Mouse (Mus musculus) erythroblast, embryonic 14.5 days (primary cell): ENCODE data around the gene Abhd16a. TPM values are rescaled to one million over a fixed set of nuclear protein-coding genes. Genes with fewer than 3 reads are reported as not detected.

ENCODE experiments used
- H3K27me3 ChIP-seq: 2 replicates; pipeline ENCODE4 v1.6.1; 2012; ENCODE audit warnings: inconsistent platforms; ENCODE audit not compliant: control insufficient read depth
- H3K36me3 ChIP-seq: 2 replicates; pipeline ENCODE4 v1.6.1; 2012; ENCODE audit warnings: mild to moderate bottlenecking, inconsistent platforms; ENCODE audit not compliant: control insufficient read depth
- H3K4me1 ChIP-seq: 2 replicates; pipeline ENCODE4 v1.6.1; 2012; ENCODE audit warnings: inconsistent platforms; ENCODE audit not compliant: control insufficient read depth
- H3K4me3 ChIP-seq: replicated peaks from 2 replicates; pipeline ENCODE3; 2012; ENCODE audit warnings: moderate library complexity, mild to moderate bottlenecking, inconsistent platforms
- H3K9me3 ChIP-seq: 2 replicates; pipeline ENCODE4 v1.6.1; 2012; ENCODE audit warnings: low read length, inconsistent platforms, mixed read lengths; ENCODE audit not compliant: control insufficient read depth
- GATA1 ChIP-seq: IDR thresholded peaks from 2 replicates; pipeline ENCODE4 v1.6.1; 2012; ENCODE audit warnings: low read length, inconsistent platforms, mixed read lengths
- TAL1 ChIP-seq: IDR thresholded peaks from 3 replicates; pipeline ENCODE4 v1.6.1; 2012; ENCODE audit warnings: low read length, inconsistent platforms, mixed read lengths
- polyA plus RNA-seq: library from polyadenylated mRNA; stranded (reverse); fragments of >175 nt; gene quantifications from 2 replicates; pipeline ENCODE4 v1.2.3, GENCODE M21; 2012

Abhd16a gene
- polyA plus RNA-seq, 1 experiment, result 10.1 TPM

- TF ChIP-seq GATA1 (no peak), TAL1 (no peak)
- Histone ChIP-seq H3K27me3 (peaks cover 5% of the 10 kb centered on the region), H3K4me1 (peaks cover 47% of the 10 kb centered on the region)
These were observed 6.1 kb upstream of the Abhd16a start for GRCm38 (mm10) chr17:35082841-35083576.

GRCm38 (mm10) chr17:35083929-35084497 is 5.0 kb upstream of the Abhd16a start:
- Histone ChIP-seq H3K4me1 (peaks cover 42% of the 10 kb centered on the region), H3K4me3 (no peak overlapping the region), H3K36me3 (no peaks in the 10 kb centered on the region), H3K9me3 (no peaks in the 10 kb centered on the region), H3K27me3 (no peaks in the 10 kb centered on the region)
- TF ChIP-seq TAL1 (no peak), GATA1 (no peak)

More at GRCm38 (mm10) chr17:35082841-35083576, 6.1 kb upstream of the Abhd16a start:
- H3K36me3 ChIP-seq, result no peaks in the 10 kb centered on the region
- H3K9me3 ChIP-seq, result no peaks in the 10 kb centered on the region
- H3K4me3 ChIP-seq, result no peak overlapping the region

- TF ChIP-seq TAL1 (no peak), GATA1 (no peak)
- H3K27me3 ChIP-seq, result no peaks in the 10 kb centered on the region
- no peak within 1 kb of the TSS for H3K4me3 ChIP-seq
- peaks cover 38% of the 10 kb centered on the region for H3K4me1 ChIP-seq
- no peaks in the 10 kb centered on the region for H3K9me3 ChIP-seq
- H3K36me3 ChIP-seq, result peaks cover 3% of the 10 kb centered on the region
These were observed 3.7 kb upstream of the Abhd16a start, which contains the start of gene Ly6g6f for GRCm38 (mm10) chr17:35085208-35085865. TSS of gene Ly6g6f (minus strand) at chr17:35085610.

- Histone ChIP-seq H3K4me1 (peaks cover 48% of the 10 kb centered on the region), H3K4me3 (no peak overlapping the region), H3K27me3 (no peaks in the 10 kb centered on the region), H3K36me3 (peaks cover 31% of the 10 kb centered on the region), H3K9me3 (no peaks in the 10 kb centered on the region)
- TF ChIP-seq GATA1, result no peak
- no peak for TF ChIP-seq TAL1
These were observed 912 bp upstream of the Abhd16a start for GRCm38 (mm10) chr17:35088151-35088550.

GRCm38 (mm10) chr17:35090166-35090932 is 1.3 kb downstream of the Abhd16a start:
- peaks cover 52% of the 10 kb centered on the region for H3K36me3 ChIP-seq
- TF ChIP-seq TAL1 (peak; percentile 61), GATA1 (peak; percentile 59)

GRCm38 (mm10) chr17:35092403-35093198 is 3.5 kb downstream of the Abhd16a start:
- Histone ChIP-seq H3K9me3 (no peaks in the 10 kb centered on the region), H3K4me3 (no peak overlapping the region), H3K27me3 (no peaks in the 10 kb centered on the region), H3K4me1 (peaks cover 49% of the 10 kb centered on the region), H3K36me3 (peaks cover 75% of the 10 kb centered on the region)
- no peak for TF ChIP-seq TAL1
- TF ChIP-seq GATA1, result no peak

More at GRCm38 (mm10) chr17:35090166-35090932, 1.3 kb downstream of the Abhd16a start:
- no peaks in the 10 kb centered on the region for H3K27me3 ChIP-seq
- no peaks in the 10 kb centered on the region for H3K9me3 ChIP-seq
- H3K4me1 ChIP-seq, result peaks cover 38% of the 10 kb centered on the region
- H3K4me3 ChIP-seq, result peak overlapping the region; percentile 89

- TF ChIP-seq GATA1 (no peak), TAL1 (no peak)
- H3K27me3 ChIP-seq, result no peaks in the 10 kb centered on the region
- no peaks in the 10 kb centered on the region for H3K9me3 ChIP-seq
- H3K4me3 ChIP-seq, result no peak overlapping the region
- H3K36me3 ChIP-seq, result peaks cover 96% of the 10 kb centered on the region
- peaks cover 45% of the 10 kb centered on the region for H3K4me1 ChIP-seq
These were observed 5.7 kb downstream of the Abhd16a start for GRCm38 (mm10) chr17:35094475-35095365.

GRCm38 (mm10) chr17:35096597-35096996 is 7.5 kb downstream of the Abhd16a start:
- Histone ChIP-seq H3K36me3 (peaks cover 99% of the 10 kb centered on the region), H3K9me3 (no peaks in the 10 kb centered on the region), H3K27me3 (no peaks in the 10 kb centered on the region), H3K4me1 (peaks cover 39% of the 10 kb centered on the region), H3K4me3 (no peak overlapping the region)
- TF ChIP-seq GATA1 (no peak), TAL1 (no peak)
